Mouse (Mus musculus) frontal cortex, adult 2 months (tissue): Measurements from ENCODE around the gene Hcrtr1. TPM values are rescaled to one million over a fixed set of nuclear protein-coding genes. Genes with fewer than 3 reads are reported as not detected.

Source experiments
- DNase-seq, 2 experiments: peaks; one replicate each; pipeline ENCODE4 v3.0.0; 2022; ENCODE audit warnings: low spot score in 1 of 2; ENCODE audit errors: extremely low spot score in 1 of 2
- polyA plus RNA-seq: library from polyadenylated mRNA; depleted of rRNA; stranded (reverse); fragments of >200 nt; gene quantifications from 2 replicates; pipeline ENCODE4 v1.2.3, GENCODE M21; 2012; rRNA removed

Hcrtr1 gene
- polyA plus RNA-seq, 1 experiment: 2.8 TPM

DNA sequence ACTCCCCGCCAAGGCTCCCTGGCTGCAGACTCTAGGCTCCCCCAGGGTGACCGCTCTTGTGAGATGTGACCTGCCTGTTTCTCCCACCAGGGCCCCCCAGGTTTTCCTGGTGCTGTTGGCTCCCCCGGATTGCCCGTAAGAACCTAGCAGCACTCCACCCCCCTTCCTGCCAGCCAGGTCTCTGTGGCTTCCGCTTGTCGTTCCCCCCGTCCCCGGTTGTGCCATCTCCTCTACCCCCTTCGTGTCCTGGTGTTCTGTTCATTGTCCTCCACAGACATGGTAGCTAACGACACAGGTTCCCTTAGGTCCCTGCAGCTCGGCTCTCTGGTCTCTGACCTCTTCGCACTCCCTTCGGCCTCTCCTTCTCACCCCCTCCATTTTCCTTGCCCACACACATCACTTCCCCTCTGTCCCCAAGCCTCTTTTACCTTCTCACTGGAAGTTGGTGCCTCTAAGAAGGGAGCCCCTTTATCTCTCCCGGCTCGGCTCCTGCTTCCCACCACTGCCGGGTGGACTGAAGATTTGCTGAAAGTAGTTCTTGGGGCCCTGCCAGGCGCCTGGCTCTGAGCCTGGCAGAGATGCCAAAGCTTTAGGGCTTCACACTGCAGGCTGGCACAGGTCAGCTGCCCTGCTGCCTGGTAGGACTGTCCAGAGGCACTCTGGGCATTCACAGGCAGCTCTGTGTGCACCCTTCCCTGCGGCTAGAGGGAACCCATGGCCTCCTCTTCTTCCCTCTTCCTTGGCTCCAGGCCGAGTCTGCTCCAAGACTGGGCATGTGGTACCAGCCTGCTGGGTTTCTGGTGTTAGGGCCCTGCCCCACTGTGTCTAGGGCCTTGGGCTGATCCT is 57.6 kb downstream of the Hcrtr1 start:
- DNase-seq: peak; percentile 40 to 80

Other genes with a start within 250 kb of the Hcrtr1 start
- 0.40 TPM in 2 replicates for gene Spocd1, start 210.1 kb downstream of the Hcrtr1 start, polyA plus RNA-seq
- 263 and 272 TPM in 2 replicates for gene Adgrb2, start 154.5 kb downstream of the Hcrtr1 start, polyA plus RNA-seq
- gene Col16a1, start 91.5 kb downstream of the Hcrtr1 start, polyA plus RNA-seq: 40.4 and 40.6 TPM in 2 replicates
- gene Pef1, start 36.8 kb downstream of the Hcrtr1 start, polyA plus RNA-seq: 73.5 and 75.2 TPM in 2 replicates
- gene Tinagl1, start 35.8 kb upstream of the Hcrtr1 start, polyA plus RNA-seq: 12.1 and 14.4 TPM in 2 replicates
- not detected in 2 replicates for gene Gm853, start 83.0 kb upstream of the Hcrtr1 start, polyA plus RNA-seq
- 6.9 and 8.4 TPM in 2 replicates for gene Serinc2, start 139.8 kb upstream of the Hcrtr1 start, polyA plus RNA-seq
- 248 and 255 TPM in 2 replicates for gene Fabp3, start 169.2 kb upstream of the Hcrtr1 start, polyA plus RNA-seq
- 1.2 and 2.3 TPM in 2 replicates for gene Gm10570, start 169.3 kb upstream of the Hcrtr1 start, polyA plus RNA-seq
- gene Zcchc17, start 220.6 kb upstream of the Hcrtr1 start, polyA plus RNA-seq: 68.0 and 80.2 TPM in 2 replicates
- 33.7 and 35.3 TPM in 2 replicates for gene Snrnp40, start 220.8 kb upstream of the Hcrtr1 start, polyA plus RNA-seq